Mouse (Mus musculus): ENCODE data around the gene Pim1.
"Not testable (repeated sequence)": the region's sequence is repeated elsewhere in the genome, so short reads cannot be mapped to it uniquely, and the experiment has no call there.

DNA sequence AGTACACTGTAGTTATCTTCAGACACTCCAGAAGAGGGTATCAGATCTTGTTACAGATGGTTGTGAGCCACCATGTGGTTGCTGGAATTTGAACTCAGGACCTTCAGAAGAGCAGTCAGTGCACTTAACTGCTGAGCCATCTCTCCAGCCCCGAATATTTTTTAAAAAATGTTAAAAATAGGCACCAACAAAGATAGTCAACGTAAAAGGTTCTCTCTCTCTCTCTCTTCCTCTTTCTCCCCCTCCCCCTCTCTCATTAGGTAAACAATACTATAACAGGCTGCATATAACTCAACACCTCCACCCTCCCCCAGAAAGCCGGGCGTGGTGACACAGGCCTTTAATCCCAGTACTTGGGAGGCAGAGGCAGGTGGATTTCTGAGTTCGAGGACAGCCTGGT is 28.1 kb downstream of the Pim1 start:
- not testable (repeated sequence) for TF ChIP-seq CTCF (IDR thresholded peaks at IDR 0.05; ENCODE audit: extremely low read depth, insufficient read length, insufficient replicate concordance, low read depth, low read length); POLR2A (IDR thresholded peaks at IDR 0.05; ENCODE audit: low read depth, low read length)

Data from small intestine, adult 2 months (tissue).